Mouse (Mus musculus) urinary bladder, adult 18-20 months (tissue): ENCODE measurements at regions not wholly inside any gene's neighbourhood (a gene's known extent, or its start where the extent isn't known, plus 50 kb on each side); places are given as distances from the start of the nearest gene placed in this dataset.

Experiments
- DNase-seq, 2 experiments: peaks; one replicate each; pipeline ENCODE4 v3.0.0; 2022; ENCODE audit warnings: low spot score in 2 of 2, mixed read lengths in 2 of 2

DNA sequence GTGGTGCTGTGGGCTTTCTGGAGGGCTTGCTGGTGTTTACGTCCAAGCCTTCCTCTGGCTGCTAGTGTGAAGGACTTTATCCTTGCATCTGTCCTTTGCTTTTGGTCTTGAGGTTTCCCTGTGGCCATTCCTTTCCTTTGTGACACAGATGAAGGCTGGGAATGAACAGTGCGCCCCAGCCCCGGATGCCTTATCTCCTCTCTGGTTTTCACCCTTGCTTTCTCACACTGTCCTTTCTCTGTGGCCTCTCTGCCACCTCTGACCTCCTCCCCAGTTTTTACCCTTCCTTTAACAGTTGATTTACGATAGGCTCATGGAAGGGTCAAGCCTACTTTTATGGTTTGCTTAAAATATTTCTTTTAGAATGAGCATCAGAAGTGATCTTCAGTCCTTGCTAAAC lies 53.2 kb downstream of the Gas1 start:
- no peak for DNase-seq

DNA sequence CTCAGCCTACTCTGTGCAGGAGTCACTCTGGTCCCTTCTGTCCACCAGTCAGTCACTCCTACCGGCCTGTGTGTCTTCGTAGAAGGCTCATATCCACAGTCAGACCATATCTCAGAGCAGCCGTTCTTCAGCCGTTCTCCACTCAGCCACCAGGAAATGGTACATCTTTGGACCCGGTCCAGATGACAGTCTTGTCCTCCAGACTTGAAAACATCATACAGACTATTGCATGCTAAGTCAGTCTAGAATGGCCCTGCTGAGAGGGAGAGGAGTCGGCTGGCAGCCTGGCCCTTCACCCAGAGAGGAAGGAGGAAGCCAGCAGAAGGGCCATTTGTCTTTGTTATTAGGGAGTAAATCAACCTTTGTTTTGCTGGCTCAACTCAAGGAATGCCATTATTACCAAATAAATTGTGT lies 54.0 kb downstream of the Gas1 start:
- no peak for DNase-seq

DNA sequence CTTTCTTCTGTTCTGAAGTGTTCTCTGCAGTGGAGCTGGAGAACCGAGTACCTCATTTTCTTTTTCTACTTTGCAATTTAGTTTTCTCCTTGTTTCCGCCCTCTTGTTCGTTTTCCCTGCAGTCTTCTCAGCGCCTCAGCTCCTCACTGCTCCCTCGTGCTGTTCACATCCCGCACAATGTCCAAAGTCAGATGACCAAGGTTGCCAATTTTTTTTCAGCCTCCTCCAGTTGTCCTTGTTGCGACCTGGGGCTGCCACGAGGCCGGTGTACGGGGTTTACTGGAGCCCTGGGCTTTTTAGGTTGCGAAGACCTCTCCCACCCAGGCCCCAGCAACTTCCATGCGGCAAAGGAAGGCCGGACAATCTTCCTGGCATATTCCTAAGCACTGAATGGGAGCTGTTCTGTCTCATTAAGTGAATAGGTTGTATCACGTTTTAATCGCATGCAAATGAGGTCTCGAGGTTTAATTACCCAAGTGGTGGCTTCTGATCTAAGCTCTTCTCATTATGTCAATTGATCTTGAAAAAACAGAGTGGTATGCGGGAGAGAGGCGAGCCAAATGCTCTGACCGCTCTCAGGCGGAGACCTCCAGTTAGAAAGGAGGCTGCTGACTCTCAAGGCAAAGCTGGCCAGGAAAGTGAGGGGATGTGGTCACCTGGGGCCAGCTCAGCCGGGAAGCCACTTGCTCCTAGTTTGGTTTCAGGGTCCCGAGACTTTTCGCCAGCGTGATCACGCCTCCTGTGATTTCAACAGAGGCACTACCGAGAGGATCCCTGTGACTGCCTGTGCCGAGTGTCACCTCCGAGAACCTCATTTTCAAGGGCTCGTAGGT lies 54.6 kb downstream of the Gas1 start:
- no peak for DNase-seq

DNA sequence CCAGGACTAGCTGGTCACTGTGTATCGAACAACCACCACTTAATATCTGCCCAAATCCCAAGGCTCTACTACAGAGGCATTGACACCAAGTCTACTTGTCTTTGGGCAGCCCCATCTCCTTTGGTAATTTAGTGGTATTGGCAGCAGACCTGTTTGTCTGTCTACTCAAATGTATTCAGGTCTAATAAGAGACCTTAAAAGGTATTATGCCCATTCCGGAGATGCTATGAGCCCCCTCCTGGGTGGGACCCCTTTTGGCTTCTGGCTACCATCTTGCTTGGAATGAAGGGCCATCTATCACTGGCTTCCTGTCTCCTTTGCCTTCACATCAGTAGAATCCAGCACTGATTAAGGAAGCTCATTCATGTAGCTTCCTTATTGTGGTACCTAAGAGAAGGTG lies 65.7 kb downstream of the Gas1 start:
- no peak for DNase-seq

DNA sequence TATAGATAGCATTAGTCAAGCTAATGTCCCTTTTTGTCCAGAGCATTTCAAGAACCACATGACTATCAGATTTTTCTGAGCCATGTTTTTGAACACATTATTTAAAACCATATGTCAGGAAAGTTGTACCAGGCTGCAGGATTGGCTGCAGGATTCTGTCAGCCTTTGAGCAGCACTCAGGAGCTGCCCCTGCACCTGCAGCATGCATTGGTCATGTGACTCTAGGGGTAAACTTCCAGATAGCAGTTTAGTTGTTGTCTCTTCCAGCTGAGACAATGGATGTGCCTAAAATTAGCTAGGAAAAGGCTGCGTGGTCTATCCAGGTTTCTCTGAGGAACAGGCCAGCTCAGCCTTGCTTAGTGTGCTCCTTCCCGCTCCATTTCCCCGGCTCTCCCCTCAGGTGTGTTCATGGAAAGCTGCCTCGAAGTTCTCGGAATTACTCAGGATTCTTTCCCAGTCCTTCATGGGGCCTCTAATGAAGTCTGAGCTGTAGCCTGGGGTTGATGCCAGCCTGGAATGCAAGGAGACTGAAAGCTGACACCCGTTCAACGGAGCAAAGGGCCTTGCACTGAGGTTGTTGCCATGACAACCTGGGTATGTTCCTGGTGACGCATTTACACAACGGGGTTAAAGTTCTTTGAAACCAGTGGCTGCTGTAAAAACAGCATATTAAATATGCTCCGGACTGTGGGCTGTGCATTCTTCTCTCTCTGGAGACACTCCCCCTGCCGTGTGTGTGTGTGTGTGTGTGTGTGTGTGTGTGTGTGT lies 66.9 kb downstream of the Gas1 start:
- DNase-seq, result peak; percentile 24 to 54

DNA sequence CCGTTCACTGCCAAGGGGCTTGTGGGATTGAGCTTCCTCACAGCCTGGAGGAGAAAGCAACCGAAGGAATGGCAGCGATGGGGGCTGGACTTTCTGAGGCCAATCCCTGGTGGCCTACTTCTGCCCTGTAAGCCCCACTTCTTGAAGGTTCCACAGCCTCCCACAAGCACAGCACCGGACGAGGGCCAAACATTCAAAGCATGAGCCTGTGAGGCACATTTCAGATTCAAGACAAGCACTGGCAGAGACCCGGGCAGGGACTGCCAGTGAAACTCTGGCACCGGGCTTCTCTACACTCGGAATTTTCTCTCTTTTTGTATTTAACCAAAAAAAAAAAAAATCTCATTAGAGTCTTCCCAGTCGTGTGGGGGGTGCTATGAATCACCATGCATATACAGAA lies 71.9 kb downstream of the Gas1 start:
- DNase-seq, result no peak

DNA sequence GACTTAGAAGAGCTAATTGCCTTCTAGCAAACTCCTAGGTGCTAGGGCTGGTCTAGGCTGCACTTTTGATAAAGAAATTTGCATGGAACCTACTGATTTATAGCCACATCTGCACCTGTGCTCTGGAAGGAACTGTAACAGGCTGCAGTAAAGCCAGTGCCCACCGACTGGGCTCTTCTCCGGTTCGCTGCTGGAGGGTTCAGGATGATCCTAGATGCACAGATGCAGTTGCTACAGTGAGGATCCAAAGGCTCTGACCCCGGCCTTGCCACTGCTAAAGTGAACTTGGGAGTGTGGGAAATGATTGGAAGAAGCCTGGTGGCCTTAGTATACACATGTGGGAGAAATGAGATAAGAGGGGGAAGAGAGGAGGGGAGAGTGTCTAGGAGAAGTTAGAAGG lies 75.5 kb downstream of the Gas1 start:
- no peak for DNase-seq

DNA sequence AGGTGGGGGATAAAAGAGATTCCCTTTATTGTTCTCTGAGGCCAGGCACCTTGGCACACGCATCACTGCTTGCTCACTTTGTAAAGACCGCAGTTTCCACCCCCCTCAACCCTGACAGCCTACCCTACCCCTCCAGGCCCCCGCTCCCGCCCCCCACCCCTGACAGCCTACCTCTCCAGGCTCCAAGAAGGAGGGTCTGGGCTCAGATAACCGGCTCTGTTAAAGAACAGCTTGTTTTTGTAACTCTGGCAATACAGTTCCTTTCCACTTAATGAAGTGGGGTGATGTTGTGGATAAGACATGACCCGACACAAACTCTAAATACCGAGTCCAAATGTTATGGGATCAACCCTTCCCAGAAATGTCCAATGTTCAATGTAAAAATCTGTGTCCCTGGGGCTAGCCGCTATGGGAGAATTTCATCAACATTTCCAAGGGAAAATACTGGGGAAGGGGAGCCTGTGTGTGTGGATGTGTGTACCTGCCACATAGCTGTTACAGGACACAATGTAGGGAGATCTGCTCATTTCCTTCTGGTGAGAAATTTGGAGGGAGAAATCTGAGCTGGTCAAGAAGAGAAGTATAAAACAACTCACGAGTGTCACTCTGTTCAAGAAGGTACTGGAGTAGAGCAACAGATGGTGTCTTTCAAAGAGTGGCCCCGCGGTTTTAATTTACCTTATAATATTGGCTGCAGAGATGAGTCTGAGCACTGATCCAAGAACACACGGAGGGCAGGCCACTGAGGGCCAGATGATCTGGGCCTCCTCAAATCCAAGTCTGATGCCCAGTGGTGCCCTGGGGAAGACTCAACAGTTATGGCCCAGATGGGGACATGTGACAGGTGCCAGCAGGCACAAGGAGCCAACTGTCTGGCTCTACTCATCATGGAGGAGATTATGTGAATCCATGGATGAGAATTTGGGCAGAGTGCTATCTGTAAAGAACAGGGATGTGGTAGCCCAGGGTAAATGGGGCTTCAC lies 76.7 kb downstream of the Gas1 start:
- no peak for DNase-seq

DNA sequence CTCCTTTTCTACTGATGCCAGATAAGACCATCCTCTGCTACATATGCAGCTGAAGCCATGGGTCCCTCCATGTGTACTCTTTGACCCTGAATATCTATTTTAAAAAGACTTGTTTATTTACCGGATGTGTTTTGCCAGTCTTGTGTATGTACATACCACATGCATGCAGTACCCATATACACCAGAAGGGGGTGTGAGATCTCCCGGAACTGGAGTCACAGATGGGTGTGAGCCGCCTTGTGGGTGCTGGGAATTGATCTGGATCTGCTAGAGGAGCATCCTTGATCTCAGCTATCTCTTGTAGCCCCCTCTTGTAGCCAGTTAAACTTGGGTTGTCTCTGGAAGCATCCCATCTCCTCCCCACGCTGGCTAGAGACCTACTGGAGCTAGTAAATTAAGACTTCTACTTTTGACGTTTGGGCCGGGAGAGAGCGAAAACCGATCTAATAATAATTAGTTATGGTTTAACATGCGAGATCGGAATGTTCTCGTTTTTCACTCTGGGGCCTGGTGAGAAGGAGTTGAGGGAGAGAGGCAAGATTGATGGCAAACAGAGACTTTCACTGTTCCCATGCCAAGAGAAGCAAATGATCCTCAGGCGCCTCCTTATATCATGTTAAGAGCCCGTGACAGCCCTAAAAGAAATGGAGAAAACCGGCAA lies 77.6 kb downstream of the Gas1 start:
- no peak for DNase-seq

DNA sequence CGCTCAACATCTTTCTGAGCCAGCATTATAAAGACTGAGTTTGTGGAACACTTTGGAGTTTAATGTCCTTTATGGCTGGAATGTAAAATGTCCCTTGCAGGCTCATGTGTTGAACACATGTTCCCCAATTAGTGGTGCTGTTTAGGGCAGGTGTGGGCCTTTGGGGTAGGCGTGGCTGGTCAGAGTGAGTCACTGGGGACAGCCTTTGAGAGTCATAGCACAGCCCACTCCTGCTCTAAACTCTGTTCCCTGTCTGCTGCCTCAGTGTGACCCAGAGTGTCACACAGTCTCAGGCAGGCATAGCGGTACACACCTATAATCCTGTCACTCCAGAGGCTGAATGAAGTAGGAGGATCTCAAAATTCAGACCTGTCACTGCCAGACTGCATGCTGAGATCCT lies 78.8 kb downstream of the Gas1 start:
- no peak for DNase-seq

DNA sequence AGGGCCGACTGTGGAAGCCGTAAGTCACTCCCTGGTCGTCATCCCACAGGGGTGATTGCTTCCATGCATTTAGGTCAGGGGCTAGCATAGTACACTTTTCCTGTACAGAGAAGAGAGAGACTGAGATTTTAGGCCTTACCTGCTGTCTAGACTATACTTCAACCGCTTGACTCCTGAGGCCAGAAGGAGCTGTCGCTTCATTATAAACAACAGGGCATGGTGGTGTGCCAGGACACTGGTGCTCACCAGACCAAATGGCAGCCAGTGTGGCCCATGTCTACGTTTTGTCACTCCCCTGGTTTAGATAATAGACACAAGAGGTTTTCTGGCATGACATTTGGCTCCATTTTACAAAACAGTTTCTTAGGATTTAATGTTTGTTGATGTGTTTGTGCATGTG lies 79.4 kb downstream of the Gas1 start:
- DNase-seq, result no peak

DNA sequence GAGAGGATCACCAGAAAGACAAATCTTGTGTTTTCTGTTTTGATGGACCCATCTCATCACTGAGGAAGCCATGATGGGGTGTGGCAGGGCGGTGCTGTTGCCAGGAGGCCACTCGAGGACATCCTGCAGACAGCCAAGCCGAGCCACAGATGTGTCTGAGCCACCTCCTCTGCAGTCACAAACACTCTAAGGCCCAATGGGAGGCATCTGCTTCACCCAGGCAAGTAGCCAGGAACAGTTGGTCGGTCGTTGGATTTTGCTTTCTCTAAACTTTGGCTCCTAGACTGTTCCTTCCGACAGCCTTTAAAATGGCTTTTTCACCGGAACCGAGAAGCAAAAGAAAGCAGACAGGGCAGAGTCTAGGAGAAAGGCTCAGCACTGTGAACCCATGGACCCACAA lies 90.5 kb downstream of the Gas1 start:
- no peak for DNase-seq

DNA sequence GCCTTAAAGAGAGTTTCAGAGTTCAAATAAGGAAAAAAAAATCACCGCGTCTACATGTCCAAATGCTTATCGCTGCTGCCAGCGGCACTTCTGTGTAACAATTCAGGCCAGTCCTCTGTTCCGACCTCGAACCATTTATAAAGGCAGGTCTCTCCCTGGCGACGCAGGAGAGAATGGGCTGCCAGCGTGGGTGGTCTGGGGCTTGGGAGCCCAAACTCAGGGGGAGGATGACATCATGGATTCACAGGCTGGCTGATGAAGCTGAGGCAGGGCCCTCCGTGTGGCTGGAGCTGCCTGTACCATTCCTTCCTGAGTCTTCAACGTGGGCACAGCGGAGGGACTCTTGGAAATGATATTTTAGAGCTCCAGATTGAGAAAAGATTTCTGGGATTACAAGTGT lies 92.2 kb downstream of the Gas1 start:
- DNase-seq, result no peak

DNA sequence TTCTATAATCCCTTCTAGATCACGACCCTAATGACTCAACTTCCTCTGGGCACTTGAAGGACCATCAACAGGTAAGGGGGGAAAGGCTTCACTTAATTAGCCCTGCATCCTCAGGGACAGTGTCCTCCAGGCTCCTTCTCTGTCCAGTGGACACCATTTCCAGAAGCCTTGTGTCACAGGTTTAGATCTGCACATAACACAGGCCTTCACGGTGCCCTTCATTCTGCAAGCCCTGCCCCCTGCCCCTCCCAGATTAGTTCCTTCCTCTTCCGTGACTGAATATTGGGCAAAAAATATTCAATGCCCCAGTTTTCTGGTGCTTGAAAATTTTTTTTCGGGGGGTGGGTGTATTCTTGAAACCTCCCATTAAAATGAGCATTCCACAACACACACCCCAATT lies 92.9 kb downstream of the Gas1 start:
- no peak for DNase-seq

DNA sequence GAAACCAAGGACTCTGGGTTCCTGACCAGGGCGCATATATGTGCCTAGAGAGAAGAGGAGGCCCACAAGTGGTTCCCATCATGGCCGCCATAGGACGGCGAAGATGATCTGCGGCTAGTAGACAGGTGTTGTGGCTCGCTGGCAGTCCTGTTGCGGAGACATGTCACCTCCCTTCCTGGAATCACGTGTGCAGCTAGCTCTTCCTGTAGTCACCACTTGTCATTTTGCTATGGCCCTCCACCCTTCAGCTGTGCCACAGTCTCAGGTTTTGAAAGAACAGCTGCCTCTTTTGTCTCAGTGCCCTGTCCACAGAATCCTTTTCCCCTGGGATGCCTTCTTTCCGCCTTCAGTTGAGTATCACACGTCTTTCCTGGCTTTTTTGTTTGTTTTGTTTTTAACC lies 97.1 kb downstream of the Gas1 start:
- no peak for DNase-seq

DNA sequence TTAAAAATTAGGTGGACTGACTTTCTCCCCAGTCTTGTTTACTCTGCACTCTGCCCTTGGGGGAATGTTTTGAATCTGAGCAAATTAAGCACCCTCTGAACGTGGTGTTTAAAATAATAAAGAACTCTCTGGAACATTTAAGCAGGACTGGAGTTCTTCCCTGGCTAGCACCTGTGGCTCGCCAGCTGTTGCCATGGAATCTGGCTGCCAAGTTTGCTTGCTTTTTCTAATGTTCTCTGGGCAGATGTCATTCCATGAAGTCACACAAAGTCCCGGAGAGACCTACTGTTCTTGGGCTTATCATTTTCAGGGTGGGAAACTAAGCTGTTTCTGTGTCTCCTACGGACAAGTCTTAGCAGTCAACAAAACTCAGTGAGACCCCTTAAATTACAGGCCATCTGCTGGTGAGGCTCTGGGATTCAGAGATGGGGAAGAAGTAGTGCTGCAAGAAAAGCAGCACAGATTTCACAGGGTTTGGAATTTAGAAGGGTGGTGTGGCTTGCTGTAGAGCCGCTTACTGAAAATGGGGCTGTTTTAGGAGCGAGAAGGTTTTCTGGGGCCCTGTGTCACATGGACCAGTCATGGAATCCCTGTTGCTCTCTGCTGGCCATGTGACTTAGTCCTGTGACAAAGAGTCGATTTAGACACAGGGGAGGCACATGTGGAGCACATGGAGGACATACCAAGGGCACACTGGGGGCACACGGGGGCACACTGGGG lies 98.7 kb downstream of the Gas1 start:
- no peak for DNase-seq

DNA sequence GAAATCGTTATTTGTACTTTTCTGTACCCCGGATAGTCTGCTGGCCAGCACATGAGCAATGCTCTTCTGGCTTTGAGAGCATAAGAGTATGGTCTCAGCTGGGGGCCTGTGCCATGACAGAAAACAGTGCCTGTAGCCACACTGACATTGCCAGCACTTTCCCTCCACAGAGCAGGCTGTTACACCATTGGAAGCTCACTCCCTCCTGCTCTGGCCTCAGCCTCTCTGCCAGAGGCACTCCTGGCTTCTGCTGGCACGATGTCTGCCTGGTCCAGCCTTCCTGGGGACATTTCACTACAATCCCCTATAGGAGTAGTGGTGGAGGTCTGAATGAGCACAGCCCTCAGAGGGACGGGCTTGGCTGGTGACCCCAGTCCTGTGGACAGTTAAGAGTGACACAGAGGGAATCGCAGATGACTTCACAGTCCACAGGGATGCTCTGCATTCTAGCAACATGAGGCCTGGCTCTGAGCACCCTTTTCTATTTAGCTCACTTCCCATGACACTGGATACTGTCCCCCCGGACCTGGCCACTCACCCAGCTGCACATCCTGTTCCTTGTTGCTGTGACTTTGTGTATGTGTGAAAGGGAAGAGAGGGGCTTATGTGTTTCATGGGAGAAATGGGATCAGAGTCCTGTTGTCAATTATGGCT lies 100.9 kb downstream of the Gas1 start:
- DNase-seq, result no peak

DNA sequence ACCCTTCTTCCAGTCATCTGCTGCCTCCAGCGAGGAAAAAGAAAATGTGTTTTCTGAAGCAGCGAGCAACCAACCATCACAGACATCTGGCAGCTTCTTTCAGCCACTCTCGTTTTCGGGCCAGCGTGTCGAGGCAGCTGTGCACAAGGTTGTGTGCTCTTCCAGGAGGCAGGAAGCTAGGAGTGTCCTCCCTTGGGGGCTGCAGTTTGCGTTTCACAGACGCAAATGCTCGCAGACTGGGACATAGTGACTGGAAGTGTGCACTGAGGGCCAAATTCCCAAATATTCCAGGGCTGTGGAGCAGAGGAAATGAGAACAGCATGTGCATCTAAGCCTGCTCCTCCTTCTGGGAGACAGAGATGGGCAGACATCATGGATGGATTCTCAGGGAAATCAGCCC lies 105.6 kb downstream of the Gas1 start:
- DNase-seq, result no peak

DNA sequence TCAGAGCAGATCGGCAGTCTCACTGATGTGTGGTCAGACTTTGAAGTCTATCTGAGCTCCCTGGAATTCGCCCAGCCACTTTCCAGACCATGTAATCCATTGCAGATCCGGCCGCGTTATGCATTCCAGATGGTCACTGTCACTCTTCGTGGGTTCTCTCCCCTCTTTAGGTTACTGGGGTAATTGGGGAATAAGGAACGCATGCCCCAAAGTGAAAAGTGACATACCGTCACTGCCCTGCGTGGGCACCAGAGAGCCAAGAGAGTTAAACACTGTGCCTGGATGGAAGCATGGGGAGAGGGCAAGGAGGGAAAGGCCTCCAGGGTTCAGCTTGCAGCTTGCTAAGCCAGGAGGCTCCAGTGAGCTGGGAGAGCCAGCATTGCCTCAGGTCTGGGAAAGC lies 108.0 kb downstream of the Gas1 start:
- no peak for DNase-seq

DNA sequence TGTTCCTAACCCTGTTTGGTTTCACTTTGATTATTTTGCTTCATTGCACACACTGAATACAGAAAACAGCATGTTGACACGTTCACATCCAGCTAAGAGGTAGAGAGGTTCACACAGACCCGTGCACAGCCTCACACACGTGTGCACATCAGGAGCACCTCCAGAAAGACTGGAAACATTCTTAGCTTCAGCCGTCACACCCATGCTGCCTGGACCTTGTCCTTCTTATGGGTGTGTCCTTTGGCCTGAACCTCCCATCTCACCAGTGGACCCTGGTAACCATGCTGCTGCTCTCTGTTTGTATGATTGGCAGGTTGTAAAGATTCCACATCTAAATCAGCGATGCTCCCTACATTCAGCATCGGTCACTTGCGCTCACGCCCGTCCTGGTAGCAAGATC lies 109.8 kb downstream of the Gas1 start:
- no peak for DNase-seq
